Mouse (Mus musculus) cortical plate, adult 2 months (tissue): Measurements from ENCODE around the gene Nid2.

Source experiments
- CTCF ChIP-seq: fragments of 200-500 bp; IDR thresholded peaks from 2 replicates; pipeline ENCODE4 v1.5.1; 2011; ENCODE audit warnings: mild to moderate bottlenecking, control low read depth, low read length; ENCODE audit not compliant: insufficient read depth; ENCODE audit errors: extremely low read depth
- POLR2A ChIP-seq: fragments of 200-500 bp; IDR thresholded peaks from 2 replicates; pipeline ENCODE4 v1.6.1; 2011; ENCODE audit warnings: mild to moderate bottlenecking, low read length, control low read depth; ENCODE audit not compliant: insufficient read depth; ENCODE audit errors: extremely low read depth

GRCm38 (mm10) chr14:19744876-19745275 is 6.2 kb upstream of the Nid2 start:
- TF ChIP-seq CTCF (no peak), POLR2A (no peak)
